Mouse (Mus musculus) spleen, postnatal 10 days (tissue): ENCODE measurements around the gene Ocln.
A peak's percentile ranks its signal among the peaks of the same experiment; 100 is the strongest.

Source experiments
- DNase-seq, 2 experiments: peaks; one replicate each; pipeline ENCODE4 v3.0.0; 2021 to 2022; ENCODE audit warnings: low spot score in 2 of 2

Ocln gene

GRCm38 (mm10) chr13:100552369-100553041, at the start of gene Ocln:
TSS of gene Ocln (minus strand) at chr13:100552718.
- no peak for DNase-seq

GRCm38 (mm10) chr13:100601034-100601433, 48.5 kb upstream of the Ocln start:
- DNase-seq = no peak

- no peak for DNase-seq
These were observed 47.8 kb upstream of the Ocln start for GRCm38 (mm10) chr13:100600317-100600716.

- no peak for DNase-seq
These were observed 44.8 kb upstream of the Ocln start for GRCm38 (mm10) chr13:100597284-100597683.

- DNase-seq = no peak
These were observed 43.0 kb upstream of the Ocln start for GRCm38 (mm10) chr13:100595552-100595885.

- no peak for DNase-seq
These were observed 42.5 kb upstream of the Ocln start for GRCm38 (mm10) chr13:100594838-100595551.

- DNase-seq = peak in 1 of 2 experiments; percentile 45
These were observed 41.7 kb upstream of the Ocln start for GRCm38 (mm10) chr13:100594041-100594792.

GRCm38 (mm10) chr13:100588646-100589045, 36.1 kb upstream of the Ocln start:
- DNase-seq = no peak

- DNase-seq = no peak
These were observed 29.6 kb upstream of the Ocln start for GRCm38 (mm10) chr13:100582144-100582543.

GRCm38 (mm10) chr13:100581701-100582100, 29.2 kb upstream of the Ocln start:
- DNase-seq = no peak

- no peak for DNase-seq
These were observed 27.4 kb upstream of the Ocln start for GRCm38 (mm10) chr13:100579951-100580350.

GRCm38 (mm10) chr13:100579220-100579619, 26.7 kb upstream of the Ocln start:
- DNase-seq = no peak

GRCm38 (mm10) chr13:100575950-100576349, 23.4 kb upstream of the Ocln start:
- no peak for DNase-seq

GRCm38 (mm10) chr13:100570713-100571112, 18.2 kb upstream of the Ocln start:
- no peak for DNase-seq

- no peak for DNase-seq
These were observed 15.8 kb upstream of the Ocln start for GRCm38 (mm10) chr13:100568359-100568758.

- DNase-seq = no peak
These were observed 6.9 kb upstream of the Ocln start for GRCm38 (mm10) chr13:100559449-100559848.

- no peak for DNase-seq
These were observed 4.5 kb upstream of the Ocln start for GRCm38 (mm10) chr13:100557011-100557410.

- no peak for DNase-seq
These were observed 522 bp upstream of the Ocln start for GRCm38 (mm10) chr13:100553042-100553437.

GRCm38 (mm10) chr13:100552009-100552368, 529 bp downstream of the Ocln start:
- no peak for DNase-seq

- DNase-seq = no peak
These were observed 1.0 kb downstream of the Ocln start for GRCm38 (mm10) chr13:100551371-100552008.

GRCm38 (mm10) chr13:100547269-100547668, 5.2 kb downstream of the Ocln start:
- DNase-seq = no peak

GRCm38 (mm10) chr13:100545510-100545909, 7.0 kb downstream of the Ocln start:
- DNase-seq = no peak
